Mouse (Mus musculus) olfactory bulb, adult 2 months (tissue): Measurements from ENCODE around the gene Wdr45b.

ENCODE experiments used
- CTCF ChIP-seq: fragments of 200-500 bp; IDR thresholded peaks from 2 replicates; pipeline ENCODE4 v1.5.1; 2012; ENCODE audit warnings: low read depth, mild to moderate bottlenecking, low read length, moderate library complexity; ENCODE audit not compliant: insufficient read depth
- POLR2A ChIP-seq: fragments of 200-500 bp; IDR thresholded peaks from 2 replicates; pipeline ENCODE4 v1.6.1; 2012; ENCODE audit warnings: mild to moderate bottlenecking, low read depth, low read length, moderate library complexity; ENCODE audit not compliant: insufficient read depth

GRCm38 (mm10) chr11:121277516-121277915 is 76.7 kb downstream of the Wdr45b start:
- TF ChIP-seq CTCF (no peak), POLR2A (no peak)
